28 mouse cellular contexts compared by ENCODE assay signal in genomic region chr7:3399937-3400336, GRCm38 (mm10). TPM values are rescaled to one million over a fixed set of nuclear protein-coding genes. Genes with fewer than 3 reads are reported as not detected.
DNase-seq lines count a peak whose midpoint lies in the region; ATAC-seq and TF ChIP-seq lines count a peak whose summit lies in the region.
"Had no signal": no experiment of that assay in that cellular context is flagged by ENCODE, and none has a peak within 500 bp of the region (broad histone marks: within the 10 kb centered on the region; RNA-seq: fewer than 3 reads in every experiment).

No protein-coding gene starts in this region.

- H3K27me3 ChIP-seq in MEL (ENCODE audit: control insufficient read depth in 1 of 2, insufficient read depth in 2 of 2, low read length in 2 of 2): no peaks in the 10 kb centered on the region
- H3K27me3 ChIP-seq: forebrain, embryonic 13.5 days; heart, embryonic 12.5 days; heart, embryonic 15.5 days; hindbrain, embryonic 13.5 days had no signal

- H3K27ac ChIP-seq in MEL (ENCODE audit: control insufficient read depth, low read depth, low read length): peak overlapping the region; percentile 62
- H3K27ac ChIP-seq: forebrain, embryonic 10.5 days; forebrain, embryonic 13.5 days; heart, embryonic 15.5 days; hindbrain, embryonic 13.5 days had no signal

- peak overlapping the region; percentile 49 for H3K9ac ChIP-seq in MEL (ENCODE audit: control insufficient read depth, low read depth, low read length, poor library complexity, severe bottlenecking)
- H3K9ac ChIP-seq: forebrain, embryonic 13.5 days; heart, embryonic 12.5 days; heart, embryonic 15.5 days; hindbrain, embryonic 13.5 days had no signal

- peaks cover 0 to 2% of the 10 kb centered on the region in 2 experiments; a peak in 2 of 4 replicates for H3K36me3 ChIP-seq in MEL (ENCODE audit: control insufficient read depth in 1 of 2, insufficient read depth in 2 of 2, low read length in 2 of 2)
- H3K36me3 ChIP-seq: heart, embryonic 12.5 days; heart, embryonic 15.5 days had no signal

- TF ChIP-seq POLR2A in MEL (IDR thresholded peaks at IDR 0.05; ENCODE audit: control insufficient read depth in 1 of 2, insufficient read depth in 1 of 2, low read depth in 1 of 2, low read length in 2 of 2, poor library complexity in 1 of 2): no peak

- H3K4me3 ChIP-seq in MEL (ENCODE audit: control insufficient read depth in 1 of 2, insufficient read depth in 1 of 2, low read depth in 2 of 2, low read length in 2 of 2): peak overlapping the region; percentile 51 to 58
- H3K4me3 ChIP-seq: forebrain, embryonic 10.5 days; forebrain, embryonic 13.5 days; heart, embryonic 12.5 days; heart, embryonic 15.5 days; hindbrain, embryonic 13.5 days had no signal

- TF ChIP-seq EP300 in MEL (IDR thresholded peaks at IDR 0.05; ENCODE audit: low read depth in 1 of 2, low read length in 2 of 2): no peak

- no peak for TF ChIP-seq CTCF in MEL (IDR thresholded peaks at IDR 0.05 in 2 of 3, conservative IDR thresholded peaks at IDR 0.05 in 1 of 3; ENCODE audit: control insufficient read depth in 1 of 3, insufficient read depth in 1 of 3, low read depth in 2 of 3, low read length in 3 of 3, poor library complexity in 1 of 3, severe bottlenecking in 1 of 3)

- TF ChIP-seq RAD21 in MEL (IDR thresholded peaks at IDR 0.05; ENCODE audit: low read depth, low read length): no peak

- intact Hi-C loops in heart, postnatal 14 days (cut with DNase I): no loop called here

- DNase-seq in MEL (ENCODE audit: low read depth, low spot score): peak; percentile 60
- no peak for DNase-seq in lung, postnatal 25 days (ENCODE audit: low spot score)
- no peak for DNase-seq in heart, postnatal 14 days
- DNase-seq: adrenal gland, adult 2 months; adrenal gland, postnatal 14 days; cerebellum, adult 11-12 months; cerebellum, adult 8-10 months; cerebellum, postnatal 10 days; cerebellum, postnatal 36 days; gastrocnemius, postnatal 10 days; heart, adult 18-20 months; heart, postnatal 10 days; heart, postnatal 4 days; kidney, adult 18-20 months had no signal

- H3K9me3 ChIP-seq in MEL (replicated peaks; ENCODE audit: insufficient read depth, low read length): no peaks in the 10 kb centered on the region
- H3K9me3 ChIP-seq: forebrain, embryonic 10.5 days; forebrain, embryonic 13.5 days; heart, embryonic 12.5 days; heart, embryonic 15.5 days; hindbrain, embryonic 13.5 days had no signal

- 0 out of 2 replicates have a peak, but pooled peaks have one; percentile 42 for ATAC-seq in common myeloid progenitor, adult 5-6 weeks (replicated peaks; ENCODE audit: low read depth, poor library complexity, severe bottlenecking)
- peak; percentile 51; the same call in 1 of the 2 replicates for ATAC-seq in megakaryocyte, adult 5-6 weeks (ENCODE audit: poor library complexity, severe bottlenecking)
- ATAC-seq in inflammation-experienced regulatory T-cells, adult 6 months: no peak
- ATAC-seq: CD4-positive, CD25-positive, alpha-beta regulatory T cell, adult 4 months; forebrain, embryonic 13.5 days; forebrain, embryonic 16.5 days; hindbrain, embryonic 16.5 days; intestine, embryonic 16.5 days had no signal

- H3K4me1 ChIP-seq in MEL (ENCODE audit: control insufficient read depth in 1 of 2, insufficient read depth in 2 of 2, low read length in 2 of 2): peaks cover 4 to 10% of the 10 kb centered on the region in 2 experiments; a peak in 3 of 4 replicates
- H3K4me1 ChIP-seq: heart, embryonic 12.5 days; heart, embryonic 15.5 days had no signal

- H3K79me2 ChIP-seq in MEL (ENCODE audit: control insufficient read depth, insufficient read depth, low read length, poor library complexity): no peaks in the 10 kb centered on the region

TF ChIP-seq in MEL, 35 proteins besides CTCF, POLR2A, EP300 and RAD21:
- TF ChIP-seq MAZ (IDR thresholded peaks at IDR 0.05; ENCODE audit: low read depth, low read length) (no peak), ZKSCAN1 (IDR thresholded peaks at IDR 0.05; ENCODE audit: low read depth, low read length) (peak; percentile 87)

RNA-seq across cellular contexts. Expression of gene Cacng8, which starts 9.5 kb away (rescaled TPM):
- 4.6 and 5.6 TPM in 2 replicates for total RNA-seq in MEL (2012; rRNA removed)
- 1 to 10 TPM in 1 of 2 experiments, not detected in 1; 9.2 TPM for polyA plus RNA-seq in MEL (2012; ENCODE audit: insufficient read depth in 1 of 2, insufficient read length in 2 of 2, low read depth in 1 of 2, low replicate concordance in 2 of 2, missing spikeins in 1 of 2)
- not detected in 2 replicates for total RNA-seq in common myeloid progenitor, adult 5-6 weeks (2017)
- not detected in 2 replicates for total RNA-seq in megakaryocyte, adult 5-6 weeks (2015)
- not detected in 2 replicates for total RNA-seq in megakaryocyte, adult 5-6 weeks (2017)
- not detected for total RNA-seq in heart, postnatal 14 days (2021)
- not detected for polyA plus RNA-seq in inflammation-experienced regulatory T-cells, adult 6 months (2017; shearing (Covaris generic))
- total RNA-seq: gastrocnemius, adult 18-20 months; gastrocnemius, postnatal 4 days; heart, adult 18-20 months; heart, postnatal 10 days had no signal
- polyA plus RNA-seq: CD4-positive, CD25-positive, alpha-beta regulatory T cell, adult 4 months had no signal

RNA-seq across cellular contexts. Expression of gene Cacng6, which starts 24.1 kb away (rescaled TPM):
- not detected in 2 replicates for total RNA-seq in MEL (2012; rRNA removed)
- under 1 TPM in 1 of 2 experiments, not detected in 1; 0.08 TPM for polyA plus RNA-seq in MEL (2012; ENCODE audit: insufficient read depth in 1 of 2, insufficient read length in 2 of 2, low read depth in 1 of 2, low replicate concordance in 2 of 2, missing spikeins in 1 of 2)
- not detected in 2 replicates for total RNA-seq in common myeloid progenitor, adult 5-6 weeks (2017)
- not detected in 2 replicates for total RNA-seq in megakaryocyte, adult 5-6 weeks (2015)
- total RNA-seq in megakaryocyte, adult 5-6 weeks (2017): not detected in 2 replicates
- total RNA-seq in heart, postnatal 14 days (2021): under 1 TPM; 0.72 to 0.95 TPM
- polyA plus RNA-seq in inflammation-experienced regulatory T-cells, adult 6 months (2017; shearing (Covaris generic)): not detected
- total RNA-seq: adrenal gland, postnatal 14 days had no signal
- polyA plus RNA-seq: adrenal gland, adult 2 months; CD4-positive, CD25-positive, alpha-beta regulatory T cell, adult 4 months; forebrain, embryonic 13.5 days; hindbrain, embryonic 16.5 days had no signal
